Mouse (Mus musculus) left cerebral cortex, adult 18-20 months (tissue): ENCODE results near the gene Sugp1. TPM values are rescaled to one million over a fixed set of nuclear protein-coding genes. Genes with fewer than 3 reads are reported as not detected.
"Not testable (repeated sequence)": the region's sequence is repeated elsewhere in the genome, so short reads cannot be mapped to it uniquely, and the experiment has no call there.

Source experiments
- DNase-seq, 2 experiments: peaks; one replicate each; pipeline ENCODE4 v3.0.0; 2021 to 2022; ENCODE audit warnings: low spot score in 2 of 2, mixed read lengths in 1 of 2
- long read RNA-seq, 2 experiments: library from polyadenylated mRNA; stranded (forward); transcript quantifications; one replicate each; pipeline ENCODE4 v2.0.0; 2021
- total RNA-seq, 2 experiments: library from RNA; stranded (reverse); gene quantifications; 2 replicates each; pipeline ENCODE4 v1.2.3; 2021

Gene Sugp1
- 10 to 100 TPM; 46.8 to 47.1 TPM for total RNA-seq
- long read RNA-seq, experiment 1, transcript Sugp1-201 (14 exons, 2,681 nt), result major isoform, 30 of 61 reads
- long read RNA-seq, experiment 1, partial matches to known transcripts, result 12 of 61 reads
- long read RNA-seq, experiment 1, other reads (novel, unspliced or antisense), result 19 of 61 reads
- long read RNA-seq, experiment 2, transcript Sugp1-201 (14 exons, 2,681 nt), result major isoform, 23 of 31 reads
- long read RNA-seq, experiment 2, partial matches to known transcripts, result 2 of 31 reads
- long read RNA-seq, experiment 2, other reads (novel, unspliced or antisense), result 6 of 31 reads

GRCm38 (mm10) chr8:70042583-70043455 lies at the start of gene Sugp1, which contains the start of gene Mau2:
TSS of gene Sugp1 (plus strand) at chr8:70042813.
TSS of gene Mau2 (minus strand) at chr8:70042734.
- peak; percentile 94 for DNase-seq

- no peak for DNase-seq
Measured at GRCm38 (mm10) chr8:69995422-69995775, 47.2 kb upstream of the Sugp1 start.

DNA sequence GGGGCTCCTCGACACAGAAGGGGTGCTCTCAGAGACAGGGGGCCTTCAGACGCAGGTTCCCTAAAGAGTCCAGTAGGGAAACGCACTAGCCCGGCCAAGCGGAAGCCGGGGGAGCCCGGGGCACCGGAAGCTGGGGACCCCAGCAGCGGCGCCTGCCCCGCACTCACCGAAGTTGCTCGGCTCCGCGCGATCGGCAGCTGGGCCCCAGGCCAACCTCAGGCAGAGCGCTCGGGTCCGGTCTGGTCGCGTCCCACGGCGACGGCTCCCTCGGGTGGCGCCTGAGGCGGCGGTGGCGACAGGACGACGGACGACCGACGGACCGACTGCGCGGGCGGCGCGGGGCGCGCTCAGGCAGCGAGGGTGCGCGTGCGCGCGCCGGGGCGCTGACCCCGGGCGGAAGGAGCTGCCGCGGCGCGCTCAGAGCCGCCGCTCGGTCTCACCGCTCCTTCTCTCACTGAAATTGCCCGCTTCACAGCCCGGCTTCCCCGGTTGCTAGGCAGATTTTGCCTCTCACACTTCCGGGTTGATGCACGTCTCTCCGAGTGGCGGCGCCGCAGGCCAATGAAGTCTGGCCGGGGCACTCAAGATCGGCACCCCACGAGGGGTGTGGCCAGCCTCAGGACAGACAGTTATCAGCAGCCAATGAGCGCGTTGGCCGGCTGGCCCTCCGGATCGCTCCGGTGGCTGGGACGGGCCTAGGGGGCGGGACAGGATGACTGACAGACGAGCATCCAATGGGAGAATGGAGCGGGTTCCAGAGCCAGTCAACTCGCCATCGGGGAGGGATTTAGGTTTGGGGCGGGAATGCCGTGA lies 46.6 kb upstream of the Sugp1 start, which contains the start of gene Gatad2a:
Gatad2a (minus strand) TSS at position 609 of the 813 bp plus-strand sequence.
- DNase-seq, result peak; percentile 100

DNA sequence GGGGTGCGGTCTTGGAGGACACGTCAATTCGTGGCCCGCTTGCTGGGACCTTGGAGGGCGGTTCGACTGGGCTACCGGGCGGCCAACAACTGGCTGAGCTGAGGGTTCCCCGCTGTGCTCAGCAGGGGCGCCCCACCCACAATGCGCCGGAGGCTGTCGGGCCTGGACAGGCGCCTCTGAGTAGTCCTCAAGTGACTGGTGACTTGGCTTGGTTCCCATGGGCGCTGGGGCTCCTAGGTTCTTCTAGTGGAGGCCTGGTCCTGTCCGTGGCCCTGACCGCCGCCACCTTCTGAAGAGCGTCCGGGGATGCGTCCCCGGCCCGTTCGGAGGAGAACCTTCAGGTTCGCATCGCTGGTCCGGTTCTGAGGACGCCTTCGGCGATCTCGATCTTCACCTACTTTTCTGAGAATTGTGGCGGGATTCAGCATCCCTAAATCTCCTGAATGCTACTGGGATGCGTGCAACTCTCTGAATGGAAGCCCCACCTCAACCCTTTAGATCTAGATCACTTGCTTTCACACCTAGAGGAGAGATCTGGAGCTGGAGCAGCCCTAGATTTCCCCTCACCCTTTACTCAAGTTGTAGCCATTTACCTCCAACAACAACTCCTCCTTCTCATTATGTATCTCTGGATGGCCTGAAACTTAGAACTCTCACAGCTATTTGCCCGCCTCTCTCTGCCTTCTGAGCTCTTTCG lies 45.9 kb upstream of the Sugp1 start:
- DNase-seq, result no peak

DNA sequence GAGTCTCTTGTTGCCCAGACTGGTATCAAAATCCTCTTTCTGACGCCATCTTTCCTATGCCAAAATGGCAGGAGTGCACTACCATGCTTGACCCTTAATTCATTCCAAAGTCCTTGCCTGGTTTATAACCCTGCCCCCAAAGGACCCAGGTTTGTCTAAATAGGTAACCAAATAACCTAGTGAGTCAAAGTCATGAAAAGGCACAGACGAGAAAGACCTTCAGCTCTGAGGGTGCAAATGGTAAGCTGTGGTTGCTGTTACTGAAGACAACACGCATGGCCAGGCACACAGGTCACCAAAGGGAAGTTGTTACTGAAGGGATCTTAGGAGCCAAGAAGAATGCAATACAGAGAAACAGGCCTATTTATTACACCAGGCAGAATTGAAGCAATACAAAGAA lies 43.9 kb upstream of the Sugp1 start:
- DNase-seq, result no peak

DNA sequence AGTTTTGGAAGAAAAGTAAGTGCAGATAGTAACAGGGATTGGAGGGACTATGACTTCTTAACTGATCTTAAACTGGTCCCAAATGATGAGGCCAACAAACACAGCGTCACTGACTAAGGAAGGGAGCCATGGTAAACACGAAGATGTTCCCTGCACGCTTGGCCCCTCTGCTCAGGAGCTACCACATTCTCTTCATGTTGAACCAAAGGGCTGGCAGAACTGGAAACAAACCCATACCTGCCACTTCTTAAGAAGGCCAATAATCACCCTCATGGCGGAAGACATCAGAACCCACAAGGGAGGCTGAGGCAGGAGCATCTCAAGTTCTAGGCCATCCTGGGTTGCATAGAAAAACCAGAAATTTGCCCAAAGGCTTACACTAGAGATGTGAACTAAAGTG lies 43.4 kb upstream of the Sugp1 start:
- DNase-seq, result no peak

DNA sequence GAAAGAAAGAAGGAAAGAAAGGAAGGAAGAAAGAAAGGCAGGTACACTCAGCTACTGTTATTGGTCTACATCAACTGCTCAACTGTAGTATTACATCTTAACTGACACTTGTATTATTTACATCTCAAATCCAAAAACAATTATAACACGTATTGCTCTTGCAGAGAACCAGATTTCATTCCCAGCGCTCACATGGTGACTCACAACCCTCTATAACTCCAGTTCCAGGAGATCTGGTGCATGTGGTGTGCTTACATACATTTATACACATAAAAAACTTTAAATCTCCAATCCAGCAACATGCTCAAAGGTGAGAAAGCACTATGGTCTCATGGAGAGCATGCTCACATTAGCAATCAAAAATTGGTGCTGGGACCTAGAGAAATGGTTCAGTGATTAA lies 42.4 kb upstream of the Sugp1 start:
- DNase-seq, result no peak

DNA sequence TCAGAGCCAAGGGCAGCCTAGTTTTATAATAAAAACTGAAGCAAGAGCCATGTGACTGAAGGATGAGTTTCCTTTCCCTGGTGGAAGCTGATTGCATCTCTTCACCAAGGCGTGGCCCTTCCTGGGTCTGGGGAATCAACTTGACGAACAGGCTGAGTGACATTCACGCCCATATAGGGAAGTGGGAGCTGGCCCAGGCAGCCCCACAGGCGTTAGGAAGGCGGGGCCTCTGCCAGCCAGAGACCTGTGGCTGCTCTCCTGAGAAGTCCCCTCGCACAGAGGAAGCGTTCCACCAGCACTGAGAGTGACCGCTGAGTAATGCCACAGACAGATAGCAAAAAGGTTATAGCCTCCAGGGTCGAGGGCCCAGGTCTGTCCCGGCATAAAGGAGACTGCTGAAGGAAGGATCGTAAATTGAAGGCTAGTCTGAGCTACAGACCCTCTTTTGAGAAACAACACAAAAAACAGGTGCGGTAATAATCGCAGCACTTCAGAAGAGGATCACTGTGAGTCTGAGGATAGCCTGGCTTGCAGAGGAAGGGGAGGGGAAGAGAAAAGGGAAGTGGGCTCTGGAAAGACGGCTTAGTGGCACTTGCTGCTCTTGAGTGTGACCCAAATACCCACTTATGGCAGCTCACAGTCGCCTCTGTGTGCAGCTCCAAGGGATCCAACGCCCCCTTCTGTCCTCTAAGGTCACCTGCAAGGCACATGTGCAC lies 41.3 kb upstream of the Sugp1 start:
- no peak for DNase-seq

GRCm38 (mm10) chr8:70001892-70002191 lies 40.8 kb upstream of the Sugp1 start:
- DNase-seq, result not testable (repeated sequence)

GRCm38 (mm10) chr8:70003204-70003657 lies 39.4 kb upstream of the Sugp1 start:
- DNase-seq, result no peak

GRCm38 (mm10) chr8:70004345-70004744 lies 38.3 kb upstream of the Sugp1 start:
- no peak for DNase-seq

GRCm38 (mm10) chr8:70005178-70005577 lies 37.4 kb upstream of the Sugp1 start:
- DNase-seq, result no peak

DNA sequence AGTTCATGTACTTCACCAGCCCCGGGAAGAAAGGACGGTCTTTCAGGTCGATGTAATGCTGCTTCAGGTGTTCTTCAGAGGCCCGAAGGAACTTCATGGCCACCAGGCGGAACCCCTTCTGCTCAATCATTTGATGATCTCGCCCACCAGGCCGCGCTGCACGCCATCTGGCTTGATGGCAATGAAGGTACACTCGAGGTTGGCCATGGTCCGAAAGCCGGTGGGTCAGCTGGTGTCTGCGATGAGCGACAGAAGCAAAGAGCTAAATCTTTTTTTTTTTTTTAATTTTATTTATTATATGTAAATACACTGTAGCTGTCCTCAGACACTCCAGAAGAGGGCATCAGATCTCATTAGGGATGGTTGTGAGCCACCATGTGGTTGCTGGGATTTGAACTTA lies 31.8 kb upstream of the Sugp1 start:
- not testable (repeated sequence) for DNase-seq

DNA sequence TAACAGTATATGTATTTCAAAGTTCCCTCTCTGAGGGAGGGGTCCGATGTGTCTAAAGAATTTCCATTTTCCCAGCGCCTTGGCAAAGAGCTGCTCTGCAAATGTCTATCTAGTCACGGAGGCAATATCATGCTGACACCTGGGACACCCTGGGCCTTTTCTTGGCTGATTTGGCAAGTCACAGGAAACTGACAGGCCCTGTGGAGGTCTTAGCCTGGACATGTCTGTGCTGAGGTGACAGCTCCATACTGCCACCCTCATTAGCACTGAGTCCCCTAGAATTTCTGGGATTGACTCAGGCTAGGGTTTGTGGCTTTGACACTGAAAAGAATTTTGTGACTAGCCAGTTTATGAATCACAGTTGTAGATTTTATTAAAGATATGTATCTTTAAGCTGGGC lies 30.3 kb upstream of the Sugp1 start:
- DNase-seq, result no peak

DNA sequence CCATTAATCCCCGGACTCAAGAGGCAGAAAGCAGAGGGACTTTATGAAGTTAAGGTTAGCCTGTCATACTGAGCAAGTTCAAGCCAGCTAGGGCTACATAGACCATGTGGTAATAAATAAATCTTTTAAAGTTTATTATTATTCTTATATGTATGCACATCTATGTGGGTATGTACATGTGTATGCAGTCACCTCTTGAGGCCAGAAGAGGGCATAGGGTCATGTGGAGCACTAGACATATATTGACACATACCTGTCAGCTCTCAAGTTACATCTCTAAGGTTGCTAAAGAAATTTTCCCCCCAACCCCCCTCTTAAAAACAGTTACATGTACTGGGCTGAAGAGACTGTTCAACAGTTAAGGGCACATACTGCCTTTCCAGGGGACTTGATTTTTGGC lies 29.9 kb upstream of the Sugp1 start:
- DNase-seq, result no peak

DNA sequence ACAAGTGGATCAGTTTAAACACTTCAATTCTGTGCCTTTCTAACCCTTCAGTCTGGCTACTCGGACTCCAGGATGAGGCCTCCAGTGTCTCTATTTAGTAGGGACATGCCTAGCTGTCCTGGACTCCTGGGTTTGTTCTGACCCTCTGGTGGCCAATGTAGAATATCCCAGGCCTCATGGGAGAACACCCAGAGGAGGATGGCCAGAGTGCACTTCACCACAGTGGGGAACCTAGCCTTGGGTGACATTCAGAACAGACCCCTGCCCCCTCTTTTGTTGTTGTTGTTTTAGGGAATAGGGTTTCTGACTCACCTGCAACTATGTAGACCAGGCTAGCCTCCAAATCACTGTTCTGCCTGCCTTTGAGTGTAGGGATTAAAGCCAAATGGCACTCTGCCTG lies 27.6 kb upstream of the Sugp1 start:
- DNase-seq, result no peak

GRCm38 (mm10) chr8:70023596-70023995 lies 19.0 kb upstream of the Sugp1 start:
- no peak for DNase-seq

DNA sequence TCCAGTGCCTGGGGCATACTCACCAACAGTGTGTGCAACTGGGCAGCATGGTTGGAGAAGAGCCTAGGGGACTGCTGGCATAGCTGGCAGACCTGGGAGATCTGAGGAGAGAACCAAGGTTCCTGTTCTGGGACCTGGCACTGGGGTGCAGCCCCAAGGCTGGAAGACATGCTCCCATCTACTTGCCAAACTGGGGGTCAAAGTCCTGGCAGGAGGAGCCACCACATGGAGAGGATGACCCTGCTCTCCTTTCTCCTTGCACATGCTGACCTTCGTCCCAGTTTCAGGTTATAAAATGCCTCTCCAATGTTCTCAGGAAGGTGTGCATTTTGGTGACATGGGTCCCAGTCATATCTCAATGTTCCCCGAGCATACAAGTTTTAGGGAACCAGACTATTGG lies 16.5 kb upstream of the Sugp1 start:
- DNase-seq, result no peak

DNA sequence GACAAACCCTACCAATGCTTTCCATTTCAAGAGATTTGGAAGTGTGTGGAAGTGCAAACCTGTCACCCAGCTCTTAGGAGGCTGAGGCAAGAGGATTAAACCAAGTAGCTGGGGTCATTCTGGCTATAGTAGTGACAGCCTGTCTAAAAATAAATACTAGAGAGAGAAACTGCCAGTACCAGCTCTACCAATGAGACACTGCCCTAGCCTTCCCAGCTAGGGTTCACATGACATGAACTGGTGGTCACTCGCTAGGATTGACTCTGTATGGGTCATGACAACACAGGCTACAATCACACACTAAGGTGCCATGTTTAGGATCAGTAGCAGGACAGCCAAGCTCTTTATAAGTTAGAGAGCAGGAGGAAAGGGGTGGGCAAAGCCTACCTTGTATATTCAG lies 12.4 kb upstream of the Sugp1 start:
- no peak for DNase-seq

- DNase-seq, result no peak
Measured at GRCm38 (mm10) chr8:70037994-70038393, 4.6 kb upstream of the Sugp1 start.
